ENCODE assay signal across 7 mouse cellular contexts in genomic region chr1:53547018-53547417, GRCm38 (mm10).
DNase-seq lines count a peak whose midpoint lies in the region; ATAC-seq lines count a peak whose summit lies in the region.
"Not testable (repeated sequence)": the region's sequence is repeated elsewhere in the genome, so short reads cannot be mapped to it uniquely, and the experiment has no call there.

No protein-coding gene starts in this region.

- H3K4me2 ChIP-seq in midbrain, embryonic 16.5 days (ENCODE audit: low read length) = not testable (repeated sequence)

- not testable (repeated sequence) for H3K4me1 ChIP-seq in midbrain, embryonic 16.5 days (ENCODE audit: control insufficient read depth, insufficient read depth, low read length)

- ATAC-seq in midbrain, embryonic 16.5 days = 0 out of 2 replicates have a peak, but pooled peaks have one; percentile 17

- not testable (repeated sequence) for H3K4me3 ChIP-seq in midbrain, embryonic 16.5 days (ENCODE audit: low read depth, low read length)

- H3K27ac ChIP-seq in midbrain, embryonic 16.5 days (ENCODE audit: low read length) = not testable (repeated sequence)

- 94% methylated on average over 10 of the region's 10 CpGs for WGBS in midbrain, embryonic 16.5 days

- not testable (repeated sequence) for H3K9me3 ChIP-seq in midbrain, embryonic 16.5 days (replicated peaks; ENCODE audit: control insufficient read depth, low read length, poor library complexity, severe bottlenecking)

- H3K27me3 ChIP-seq in midbrain, embryonic 16.5 days (ENCODE audit: control insufficient read depth, insufficient read depth, low read depth, low read length) = not testable (repeated sequence)

- peak; percentile 5 to 6 for DNase-seq in frontal cortex, postnatal 10 days (ENCODE audit: low spot score in 2 of 2)
- peak; percentile 5 to 16 for DNase-seq in layer of hippocampus, adult 18-20 months (ENCODE audit: low spot score in 2 of 2)
- DNase-seq in left cerebral cortex, adult 11 months (ENCODE audit: low spot score) = peak; percentile 11
- peak; percentile 35 to 64 for DNase-seq in left cerebral cortex, adult 9 months (ENCODE audit: low spot score in 2 of 2)
- peak; percentile 14 for DNase-seq in right cerebral cortex, postnatal 14 days
- peak; percentile 5 for DNase-seq in thymus, postnatal 4 days

- not testable (repeated sequence) for H3K9ac ChIP-seq in midbrain, embryonic 16.5 days (ENCODE audit: low read depth, low read length)

- H3K36me3 ChIP-seq in midbrain, embryonic 16.5 days (ENCODE audit: control insufficient read depth, insufficient read depth, low read length) = not testable (repeated sequence)
